Mouse (Mus musculus) thymus, postnatal 36 days (tissue): ENCODE results near the gene Llgl2.

ENCODE experiments used
- DNase-seq, 2 experiments: peaks; one replicate each; pipeline ENCODE4 v3.0.0; 2022; ENCODE audit warnings: mixed read lengths in 2 of 2

Gene Llgl2

DNA sequence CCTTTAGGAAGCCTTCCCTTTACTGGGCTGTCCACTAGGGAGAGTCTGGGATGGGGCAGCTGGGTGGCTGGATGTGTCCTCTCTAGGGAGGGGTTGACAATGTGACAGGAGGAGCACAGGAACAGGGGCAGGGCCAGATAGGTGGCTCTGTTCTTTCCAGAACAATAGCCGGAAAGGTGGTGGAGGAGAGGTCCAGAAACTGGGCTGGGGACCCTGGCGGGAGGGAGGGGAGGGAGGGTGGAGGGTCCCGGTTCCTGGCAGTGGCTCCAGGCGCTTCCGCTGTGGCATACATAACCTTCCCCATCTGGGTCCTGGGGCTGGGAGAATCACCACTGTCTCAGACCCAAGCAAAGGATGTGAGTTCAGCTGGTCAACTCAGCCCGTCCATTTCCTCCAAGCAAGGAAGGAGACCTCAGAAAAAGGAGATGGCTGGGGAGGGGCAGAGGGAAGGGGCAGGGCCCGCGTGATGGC, 14.5 kb upstream of the Llgl2 start:
- no peak for DNase-seq

DNA sequence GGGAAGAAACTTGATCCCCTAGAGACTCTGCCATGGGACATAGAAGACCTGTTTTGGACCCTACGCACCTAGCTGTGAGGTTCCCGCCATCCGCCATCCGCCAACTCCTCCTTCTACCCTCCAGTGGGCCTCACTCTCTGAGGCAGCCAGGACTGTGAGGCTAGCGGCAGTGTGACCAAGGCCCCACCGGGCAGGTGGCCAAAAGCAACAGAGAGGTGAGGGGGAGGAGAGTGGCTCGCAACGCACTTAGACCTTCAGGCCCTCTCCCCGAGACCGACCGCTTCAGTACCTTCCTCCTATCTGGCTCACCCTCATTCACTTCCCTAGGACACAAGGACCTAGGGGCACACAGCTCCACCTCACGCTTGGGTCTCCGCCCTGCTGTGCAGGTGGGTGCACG, 13.5 kb upstream of the Llgl2 start:
- no peak for DNase-seq

DNA sequence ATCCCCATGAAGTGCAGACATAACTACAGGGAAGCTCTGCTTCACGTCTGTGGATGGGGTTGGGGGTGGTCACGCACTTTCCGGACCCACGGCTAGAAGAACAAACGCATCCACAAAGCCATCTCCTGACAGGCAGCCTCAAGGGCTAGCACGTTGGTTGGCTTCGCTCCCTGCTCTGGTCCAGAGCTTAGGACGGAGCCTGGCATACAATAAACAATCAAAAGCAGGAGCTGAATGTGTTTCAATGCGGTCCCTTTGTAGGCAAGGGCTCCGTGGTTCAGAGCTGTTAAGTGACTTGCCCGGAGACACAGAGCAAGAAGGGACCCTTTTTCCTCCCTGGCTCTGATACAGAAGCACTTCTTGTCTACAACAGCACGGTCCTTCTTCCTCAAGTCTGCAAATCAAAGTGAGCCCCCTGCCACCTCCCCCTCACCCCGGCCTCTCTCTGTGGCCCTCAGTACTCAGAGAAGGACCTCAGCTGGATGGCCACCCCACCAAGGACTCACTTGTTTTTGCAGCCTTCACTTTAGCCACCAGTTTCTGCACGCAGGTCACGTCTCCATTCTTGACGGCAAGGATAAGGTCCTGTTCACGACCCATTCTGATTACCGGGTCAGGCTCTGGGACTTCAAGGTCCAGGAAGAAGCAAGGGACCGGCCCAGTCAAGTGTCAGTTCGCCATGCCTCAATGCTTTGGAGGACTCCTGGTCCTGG, 12.3 kb upstream of the Llgl2 start:
- DNase-seq: no peak

DNA sequence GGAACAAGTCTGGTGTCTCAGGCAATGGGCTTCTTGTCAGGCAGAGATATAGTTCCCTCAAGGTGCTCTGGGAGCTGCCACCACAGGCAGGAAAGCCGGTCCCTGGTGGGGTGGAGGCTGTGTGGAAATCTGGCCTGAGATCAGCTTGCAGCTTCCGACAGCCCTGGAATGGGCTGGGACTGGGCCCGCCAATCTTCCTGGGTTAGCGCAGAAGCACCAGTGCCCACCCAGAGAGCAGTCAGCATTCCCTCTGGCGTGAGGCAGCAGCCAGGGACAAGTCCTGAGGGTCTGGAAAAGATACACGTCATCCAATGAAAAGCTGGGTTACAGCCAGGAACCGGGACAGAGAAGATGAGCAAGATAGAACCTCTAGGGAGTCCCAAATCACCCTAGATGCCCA, 11.8 kb upstream of the Llgl2 start:
- DNase-seq: no peak

DNA sequence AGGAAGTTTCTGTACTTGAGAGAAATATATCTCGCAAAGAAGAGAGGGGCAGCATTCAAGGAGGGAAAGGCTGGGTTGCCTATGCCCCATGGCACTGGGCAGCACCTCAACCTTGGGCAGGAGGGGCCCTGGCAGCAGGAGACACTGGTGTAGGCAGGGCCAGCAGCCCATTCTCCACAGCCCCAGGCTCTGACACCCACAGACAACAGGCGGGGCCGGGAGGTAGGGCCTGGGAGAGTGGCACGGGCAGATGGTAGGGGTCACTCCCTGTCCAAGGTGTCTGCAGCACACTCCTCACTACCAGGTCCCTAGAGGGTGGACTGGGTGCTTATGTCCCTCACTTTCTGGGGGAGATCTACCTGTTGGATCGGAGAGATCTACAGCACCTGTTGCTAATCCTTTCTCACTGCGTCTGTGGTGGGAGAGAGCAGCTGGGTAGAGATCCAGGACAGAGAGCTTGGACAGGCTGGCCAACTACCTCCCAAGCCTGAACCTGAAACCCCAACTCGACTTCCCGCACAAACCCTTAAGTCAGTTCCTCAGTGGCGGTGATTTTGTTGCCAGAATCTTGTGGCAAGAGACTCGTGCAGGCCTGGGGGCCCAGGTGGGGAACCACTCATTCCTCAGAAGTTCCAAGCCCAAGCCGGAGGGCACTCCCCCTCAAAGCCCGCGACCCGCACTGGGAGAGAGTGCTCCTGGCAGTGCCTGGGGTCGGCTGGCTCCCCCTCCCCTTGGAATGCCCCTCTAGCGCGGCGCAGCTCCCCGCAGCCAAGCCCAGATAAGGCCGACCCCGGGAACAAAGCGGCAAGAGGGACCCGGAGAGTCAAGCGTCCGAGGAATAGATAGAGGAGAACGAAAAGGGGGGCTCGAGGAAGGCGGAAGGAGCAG, 11.1 kb upstream of the Llgl2 start:
- no peak for DNase-seq

DNA sequence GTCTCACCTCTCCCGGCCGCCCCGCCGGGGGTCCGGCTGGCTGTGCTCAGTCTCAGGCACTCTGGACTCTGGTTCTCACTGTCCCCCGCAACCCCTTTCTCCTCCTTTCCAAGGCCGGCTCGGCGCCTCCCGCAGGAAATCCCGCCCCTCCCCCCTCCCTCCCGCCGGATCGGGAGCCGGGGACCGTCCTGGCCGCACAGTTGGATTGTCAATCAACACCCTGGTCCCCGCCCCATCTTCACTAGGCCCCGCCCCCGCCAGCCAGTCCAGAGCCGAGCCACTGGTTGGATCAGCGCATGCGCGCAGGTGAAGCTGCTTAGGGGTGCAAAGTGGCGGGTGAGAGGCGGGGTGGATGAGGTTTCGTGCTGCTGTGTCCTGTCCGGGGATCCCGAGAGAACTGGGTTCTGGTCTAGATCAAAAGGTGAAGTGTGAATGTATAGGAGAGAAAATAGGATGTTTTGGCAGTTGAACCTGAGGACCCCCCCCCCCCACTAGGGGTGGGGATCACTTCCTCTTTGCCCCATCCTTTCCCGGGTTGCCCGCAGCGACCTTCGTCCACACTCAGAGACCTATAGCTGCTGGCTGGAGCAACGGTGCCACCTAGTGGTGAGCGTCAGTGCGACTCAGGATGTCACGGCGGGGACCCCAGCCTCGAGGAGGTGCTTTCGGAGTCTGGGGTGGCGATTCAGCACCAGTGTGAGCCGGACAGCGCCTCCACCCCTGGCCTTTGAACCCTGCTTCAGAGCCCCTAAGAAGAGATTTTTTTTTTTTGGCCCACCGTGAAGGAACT, 10.1 kb upstream of the Llgl2 start, which contains the start of gene Caskin2:
TSS of gene Caskin2 (minus strand) at position 133 of the 790 bp plus-strand sequence.
- DNase-seq: peak; percentile 95 to 97

DNA sequence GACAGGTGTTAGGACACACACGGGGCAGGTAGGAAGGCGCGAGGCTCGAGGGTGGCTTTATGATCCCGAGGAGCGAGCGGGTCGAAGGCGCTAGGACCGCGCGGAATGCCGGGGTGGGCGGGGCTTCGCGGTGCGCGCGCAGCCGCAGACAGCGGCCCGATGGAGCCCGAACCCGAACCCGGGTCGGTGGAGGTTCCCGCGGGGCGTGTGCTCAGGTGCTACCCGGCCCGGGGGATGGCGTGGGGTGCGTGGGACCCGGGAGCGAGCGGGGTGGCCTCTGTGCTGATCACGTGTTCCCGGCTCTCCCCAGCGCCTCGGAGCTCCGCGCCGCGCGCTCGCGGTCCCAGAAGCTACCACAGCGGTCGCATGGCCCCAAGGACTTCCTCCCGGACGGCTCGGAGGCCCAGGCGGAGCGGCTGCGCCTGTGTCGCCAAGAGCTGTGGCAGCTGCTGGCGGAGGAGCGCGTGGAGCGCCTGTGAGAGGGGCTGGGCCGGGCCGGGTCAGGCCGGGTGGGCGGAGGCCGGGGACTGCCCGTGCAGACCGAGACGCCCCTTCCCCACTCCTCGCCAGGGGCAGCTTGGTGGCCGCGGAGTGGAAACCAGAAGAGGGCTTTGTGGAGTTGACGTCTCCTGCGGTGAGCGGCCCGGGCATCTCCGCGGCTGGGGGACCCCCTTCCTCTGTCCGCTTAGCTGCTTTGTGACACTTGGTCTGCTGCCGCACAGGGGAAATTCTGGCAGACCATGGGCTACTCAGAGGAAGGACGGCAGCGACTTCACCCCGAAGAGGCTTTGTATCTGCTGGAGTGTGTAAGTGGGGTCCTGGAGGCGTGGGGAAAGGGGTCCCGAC, 9.0 kb upstream of the Llgl2 start, which contains the start of gene Tsen54:
TSS of gene Tsen54 (plus strand) at position 120 of the 846 bp plus-strand sequence.
- DNase-seq: peak; percentile 82 to 83

DNA sequence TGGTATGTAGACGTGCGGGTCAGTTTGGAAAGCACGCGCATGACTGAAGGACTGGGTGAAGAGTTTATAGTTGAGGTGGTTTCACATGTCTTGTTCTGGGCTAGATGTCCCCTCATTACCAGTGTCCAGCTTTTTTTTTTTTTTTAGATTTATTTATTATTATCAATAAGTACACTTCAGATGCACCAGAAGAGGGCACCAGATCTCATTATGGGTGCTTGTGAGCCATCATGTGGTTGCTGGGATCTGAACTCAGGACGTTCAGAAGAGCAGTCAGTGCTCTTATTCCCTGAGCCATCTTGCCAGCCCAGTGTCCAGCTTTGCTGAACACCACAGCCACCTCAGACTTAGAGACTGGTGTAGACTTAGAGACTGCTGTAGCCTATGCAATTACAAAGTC, 6.5 kb upstream of the Llgl2 start:
- no peak for DNase-seq

DNA sequence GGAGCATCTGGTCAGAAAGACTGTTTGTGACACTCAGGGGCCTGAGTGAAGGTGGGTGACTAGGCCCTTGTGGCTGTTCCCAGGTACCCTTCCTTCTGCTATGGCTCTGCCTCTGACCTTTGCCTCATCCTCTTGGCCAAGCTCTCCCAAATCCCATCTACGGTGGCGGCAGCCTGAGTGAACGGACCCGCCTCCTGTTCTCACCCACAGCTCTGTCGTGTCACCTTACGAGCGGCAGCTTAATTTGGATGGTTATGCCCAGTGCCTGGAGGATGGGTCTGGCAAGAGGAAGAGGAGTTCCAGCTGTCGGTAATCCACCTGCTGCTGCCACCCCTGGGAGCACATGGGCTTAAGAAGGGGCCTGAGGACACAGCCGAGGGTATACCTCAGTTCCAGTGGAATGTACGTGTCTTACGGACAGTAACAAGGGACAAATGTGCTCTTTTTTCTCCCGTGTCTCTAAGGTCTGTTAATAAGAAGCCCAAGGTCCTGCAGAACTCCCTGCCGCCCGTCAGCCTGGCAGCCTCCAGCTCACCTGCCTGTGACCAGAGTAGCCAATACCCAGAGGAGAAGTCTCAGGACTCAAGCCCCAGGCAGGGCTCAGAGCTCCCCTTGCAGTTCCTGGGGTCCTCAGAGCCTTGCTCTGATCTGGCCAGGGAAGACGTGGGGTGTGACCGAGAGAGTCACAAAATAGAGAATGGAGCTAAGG, 3.8 kb upstream of the Llgl2 start:
- DNase-seq: no peak

DNA sequence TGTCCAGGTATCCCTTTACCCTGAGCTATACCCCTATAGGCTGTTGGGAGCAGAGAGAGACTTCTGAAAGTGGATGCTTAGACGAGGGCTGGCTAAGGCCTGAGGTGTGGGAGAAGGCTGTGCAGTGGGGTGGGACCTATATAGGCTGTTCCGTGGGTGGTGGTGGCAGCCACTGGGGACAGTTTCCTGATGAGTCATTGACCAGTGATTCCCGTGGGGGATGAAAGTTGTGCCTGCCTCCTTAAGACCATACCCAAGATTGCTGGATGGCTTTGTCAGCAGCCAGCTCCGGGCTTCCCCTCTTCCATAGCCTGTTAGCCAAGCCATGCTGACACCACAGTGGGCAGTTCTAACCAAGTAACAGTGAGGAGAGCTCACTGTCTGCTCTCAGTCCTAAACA, 2.8 kb upstream of the Llgl2 start:
- DNase-seq: no peak

DNA sequence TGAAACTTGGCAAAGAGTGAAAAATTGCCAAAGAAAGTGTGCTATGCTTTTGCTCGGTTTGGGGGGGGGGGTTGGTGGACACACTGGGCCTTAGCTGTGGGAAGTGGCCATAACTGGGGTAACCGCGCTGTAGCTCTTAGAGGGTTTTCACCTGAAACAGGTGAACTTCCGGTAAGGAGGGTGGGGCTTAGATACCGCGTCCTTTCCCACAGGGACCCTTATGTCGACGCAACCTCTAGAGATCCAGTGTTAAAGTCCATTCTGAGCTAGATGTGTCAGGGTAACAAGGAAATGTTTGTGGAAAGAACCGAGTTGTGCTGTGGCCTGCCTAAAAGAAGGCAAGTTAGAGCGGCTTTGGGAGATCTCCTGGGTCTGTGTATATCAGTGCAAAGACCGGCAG, 964 bp downstream of the Llgl2 start:
- DNase-seq: no peak

DNA sequence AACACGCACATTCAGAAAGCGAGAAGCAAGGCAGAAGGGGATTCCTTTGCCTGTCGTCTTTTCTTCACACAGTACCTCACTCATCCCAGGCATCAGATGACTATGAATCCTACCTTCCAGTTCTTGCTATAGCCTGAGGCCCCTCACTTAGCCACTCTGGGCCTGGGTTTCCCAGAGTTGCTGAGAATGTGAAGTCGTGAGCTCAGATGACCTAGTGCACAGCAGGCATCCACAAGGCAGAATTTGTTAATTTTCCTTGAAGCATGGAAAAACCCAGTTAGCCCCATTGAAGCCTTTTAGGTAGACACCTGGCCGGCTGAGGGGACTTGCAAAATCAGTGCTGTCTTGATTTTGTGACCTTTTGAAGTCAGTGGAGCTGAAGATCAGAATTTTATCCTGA, 2.6 kb downstream of the Llgl2 start:
- DNase-seq: no peak

DNA sequence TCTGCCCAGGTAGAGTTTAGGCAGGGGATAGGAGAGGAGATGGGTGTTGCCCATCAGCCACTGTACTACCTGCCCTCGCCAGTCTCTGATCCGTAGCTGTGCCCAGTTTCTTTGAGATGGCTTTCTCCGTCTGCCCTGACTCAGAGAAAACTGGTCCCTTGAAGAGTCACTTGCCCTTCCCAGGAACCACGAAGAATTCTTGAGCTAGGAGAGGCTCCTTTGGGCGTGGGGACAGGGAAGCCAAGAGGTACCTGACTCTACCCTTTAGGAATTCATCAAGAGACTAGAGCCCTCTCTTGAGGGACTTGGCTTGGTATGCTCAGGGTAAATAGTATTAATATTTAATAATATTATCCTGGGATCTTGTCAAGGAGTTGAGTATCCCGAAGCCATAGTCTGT, 3.8 kb downstream of the Llgl2 start:
- no peak for DNase-seq

DNA sequence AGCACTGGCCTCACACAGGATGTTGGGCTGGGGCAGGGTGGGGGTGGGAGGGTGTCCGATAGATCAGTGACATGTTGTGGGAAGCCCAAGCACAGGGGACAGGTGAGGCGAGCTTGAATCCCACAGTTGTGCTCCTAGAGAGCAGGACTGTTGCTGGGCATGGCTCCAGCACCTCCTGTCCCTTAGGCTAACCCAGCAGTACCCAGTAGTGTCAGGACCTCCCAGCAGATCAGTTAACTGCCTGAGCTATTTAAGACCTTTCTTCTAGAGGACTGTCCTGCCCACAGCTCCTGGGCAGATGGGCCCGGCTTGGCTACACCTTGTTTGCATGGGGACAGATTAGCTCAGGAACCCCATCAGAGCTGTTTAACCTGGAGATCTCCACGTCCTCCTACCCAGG, 5.2 kb downstream of the Llgl2 start:
- DNase-seq: no peak

DNA sequence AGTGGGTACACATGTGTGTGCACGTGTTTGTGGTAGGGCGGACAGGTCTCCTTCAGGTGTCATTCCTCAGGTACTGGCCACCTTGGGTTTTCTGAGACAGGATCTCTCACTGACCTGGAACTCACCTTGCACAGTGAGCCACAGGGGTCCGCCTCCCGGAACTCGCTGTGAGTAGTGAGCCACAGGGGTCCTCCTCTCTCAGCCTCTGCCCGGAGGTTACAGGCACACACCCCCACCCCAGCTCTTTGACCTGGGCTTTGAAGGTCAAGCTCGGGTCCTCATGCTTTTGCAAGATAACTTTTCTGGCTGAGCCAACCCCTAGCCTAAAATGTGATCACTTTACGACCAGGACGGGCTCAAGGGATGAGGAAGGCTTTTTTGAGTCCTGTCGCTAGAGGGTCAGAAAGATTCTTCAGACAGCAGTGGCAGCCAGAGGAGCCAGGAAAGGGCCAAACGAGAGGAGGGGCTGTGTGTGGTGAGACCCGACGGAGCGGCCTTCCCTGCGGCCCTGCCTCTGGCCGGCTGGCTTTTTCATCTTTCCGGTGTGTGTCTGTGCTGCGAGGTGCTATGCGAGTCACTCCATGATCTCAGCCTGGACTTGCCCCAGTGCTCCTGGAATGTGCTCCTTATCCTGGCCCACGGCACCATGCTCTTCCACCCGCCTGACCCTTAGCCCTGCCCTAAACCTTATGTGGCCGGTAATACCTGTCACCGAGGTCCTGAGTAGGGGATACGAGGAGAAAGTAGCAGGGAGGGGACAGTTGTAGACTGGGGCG, 6.9 kb downstream of the Llgl2 start:
- DNase-seq: no peak

DNA sequence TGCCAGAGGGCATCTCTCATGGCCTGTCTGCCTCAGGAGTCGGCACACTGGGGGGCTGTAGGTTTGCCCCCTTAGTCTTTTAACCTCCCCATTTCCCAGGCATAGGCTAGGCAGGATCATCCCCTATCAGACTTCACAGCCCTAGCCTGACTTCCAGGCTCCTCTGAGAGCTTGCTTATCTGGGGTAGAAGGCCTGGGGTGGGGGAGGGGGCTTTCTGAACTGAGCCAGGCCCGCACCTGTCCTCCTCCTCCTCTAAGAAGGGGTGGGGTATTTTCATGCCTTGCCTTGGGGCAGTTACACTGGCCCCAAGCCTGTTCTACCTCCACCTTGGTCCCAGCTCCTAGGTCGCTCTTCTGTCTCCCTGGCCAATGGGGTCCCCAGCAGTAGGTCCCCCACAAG, 7.7 kb downstream of the Llgl2 start:
- DNase-seq: no peak

DNA sequence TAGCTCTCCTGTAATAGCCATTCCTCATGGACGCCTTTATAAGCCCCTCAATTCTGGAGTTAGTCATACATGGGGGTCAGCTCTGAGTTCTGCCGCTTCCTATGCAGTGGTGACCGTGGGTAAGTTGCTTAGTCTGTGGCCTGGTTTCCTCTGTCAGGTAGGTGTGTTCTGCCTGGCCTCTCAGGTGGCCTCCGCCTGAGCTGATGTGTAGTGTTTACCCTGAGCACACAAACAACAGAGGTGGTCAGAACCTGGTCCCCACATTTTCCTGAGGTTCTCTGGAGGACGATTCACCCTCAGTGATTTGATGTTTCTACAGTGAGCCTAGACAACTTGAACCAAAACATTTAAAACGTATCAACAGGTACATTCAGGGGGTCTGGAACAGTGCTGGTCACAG, 8.2 kb downstream of the Llgl2 start:
- no peak for DNase-seq

DNA sequence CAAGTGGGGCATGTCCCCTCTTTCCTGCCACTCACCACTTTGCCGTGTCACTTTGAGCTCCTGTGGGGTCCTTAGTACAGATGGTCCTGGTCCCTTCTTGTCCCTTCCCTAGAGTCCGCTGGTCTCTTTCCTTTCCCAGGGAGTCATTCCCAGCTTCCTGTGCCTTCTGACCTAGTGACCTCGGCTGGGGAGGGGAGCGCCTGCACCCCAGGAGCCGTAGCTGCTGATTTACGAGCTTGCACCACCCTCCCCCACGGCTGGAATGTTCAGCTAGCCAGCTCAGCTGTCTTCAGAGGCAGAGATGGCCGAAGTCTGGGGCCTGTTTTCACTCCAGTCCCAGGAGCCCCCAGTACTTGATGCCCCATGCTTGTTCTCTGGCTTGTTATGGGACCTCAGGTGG, 8.7 kb downstream of the Llgl2 start:
- no peak for DNase-seq

DNA sequence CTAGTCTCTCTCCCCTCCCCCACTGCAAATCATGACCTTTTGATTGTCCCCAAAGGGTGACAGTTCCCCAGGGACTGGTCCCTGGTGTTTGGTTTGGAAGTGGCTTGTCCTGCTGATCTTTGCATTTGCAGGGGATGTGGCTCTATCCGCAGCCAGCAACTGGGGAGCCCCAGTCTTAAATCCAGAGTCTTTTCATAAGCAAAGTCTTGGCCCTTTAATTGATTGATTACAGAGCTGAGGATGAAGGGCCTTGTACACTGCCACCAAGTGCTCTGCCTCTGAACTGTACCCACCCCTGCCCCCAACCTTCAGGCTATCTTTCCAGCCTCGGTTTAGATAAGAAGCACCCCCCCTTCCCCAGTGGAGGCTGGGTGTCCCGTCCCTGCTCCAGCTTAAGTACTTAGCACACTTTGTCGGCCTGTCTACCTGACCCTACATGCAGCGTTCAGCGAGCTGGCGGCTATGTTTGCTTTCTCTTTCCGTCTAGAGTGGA, 9.2 kb downstream of the Llgl2 start:
- no peak for DNase-seq

DNA sequence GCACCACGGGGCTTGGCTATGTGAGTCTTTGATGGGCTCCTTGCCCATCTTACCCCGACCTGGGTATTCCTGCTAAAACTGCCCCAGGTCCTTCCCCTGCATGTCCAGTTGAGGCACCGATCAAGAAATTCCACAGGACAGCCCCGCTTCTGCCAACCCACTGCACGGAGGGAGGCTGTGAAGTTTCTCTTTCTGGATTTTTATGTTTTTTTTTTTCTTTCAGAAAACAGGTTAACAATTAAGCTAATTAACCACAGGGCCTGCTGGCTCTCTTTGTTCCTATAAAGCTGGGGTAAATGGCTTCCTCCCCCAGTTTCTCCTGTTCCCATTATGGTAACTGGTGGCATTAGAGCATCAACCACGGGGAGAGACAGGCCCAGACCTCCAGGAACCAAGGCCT, 10.2 kb downstream of the Llgl2 start:
- DNase-seq: no peak
